Mouse (Mus musculus): ENCODE data around the gene Acad11.
A peak's percentile ranks its signal among the peaks of the same experiment; 100 is the strongest.

Acad11 gene

DNA sequence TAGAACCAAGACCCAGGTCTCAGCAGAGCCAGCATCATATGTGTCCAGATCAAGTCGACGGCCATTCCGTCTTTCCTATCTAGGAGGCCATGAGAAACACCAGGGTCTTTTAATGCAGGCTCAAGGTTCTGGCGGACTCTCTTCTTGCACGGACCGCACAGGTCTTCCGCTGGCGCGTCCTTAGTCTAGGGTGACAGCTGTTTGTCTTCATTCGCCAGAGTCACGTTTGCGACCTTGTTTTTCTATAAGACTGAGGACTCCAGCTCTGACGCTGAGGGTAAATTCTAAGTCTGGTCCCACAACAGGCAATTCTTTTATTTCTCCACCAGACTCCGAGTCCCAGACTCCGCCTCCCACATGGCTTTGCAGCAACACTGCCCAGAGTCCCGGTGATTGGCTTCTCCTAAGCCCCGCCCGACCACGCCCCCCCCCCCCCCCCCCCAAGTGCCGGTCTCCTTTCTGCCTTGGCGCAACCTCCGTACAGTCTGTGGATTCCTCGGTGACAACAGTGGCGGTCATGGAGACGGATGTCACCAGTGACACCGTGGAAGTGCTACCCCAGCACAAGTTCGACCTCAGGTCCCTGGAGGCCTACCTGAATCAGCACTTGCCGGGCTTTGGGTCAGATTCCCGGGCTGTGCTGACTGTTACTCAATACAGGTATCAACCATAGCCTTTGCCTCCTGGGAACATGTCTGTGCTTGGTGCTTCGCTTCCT is at the start of gene Acad11:
Acad11 (plus strand) TSS at position 134 of the 718 bp plus-strand sequence.
- peak; percentile 79 to 87 for DNase-seq (ENCODE audit: low spot score in 2 of 2)

DNA sequence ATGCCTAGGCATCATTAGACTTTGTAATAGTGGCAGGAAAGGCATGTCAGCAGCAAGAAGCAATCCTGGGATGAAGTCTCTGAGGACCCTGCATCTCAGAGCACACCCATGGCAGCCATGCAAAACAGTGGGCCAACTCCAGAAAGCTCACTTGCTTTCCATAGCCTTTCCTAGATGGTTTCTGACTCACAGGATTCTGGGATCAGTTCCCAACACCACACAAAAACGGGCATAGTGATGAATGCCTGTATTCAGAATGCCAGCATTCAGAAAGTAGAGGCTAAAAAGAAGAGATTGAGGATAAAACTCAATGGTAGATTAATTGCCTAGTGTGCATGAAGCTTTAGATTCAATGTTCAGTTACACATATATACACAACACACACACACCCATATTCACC is 48.7 kb upstream of the Acad11 start:
- no peak for DNase-seq (ENCODE audit: low spot score in 2 of 2)

DNA sequence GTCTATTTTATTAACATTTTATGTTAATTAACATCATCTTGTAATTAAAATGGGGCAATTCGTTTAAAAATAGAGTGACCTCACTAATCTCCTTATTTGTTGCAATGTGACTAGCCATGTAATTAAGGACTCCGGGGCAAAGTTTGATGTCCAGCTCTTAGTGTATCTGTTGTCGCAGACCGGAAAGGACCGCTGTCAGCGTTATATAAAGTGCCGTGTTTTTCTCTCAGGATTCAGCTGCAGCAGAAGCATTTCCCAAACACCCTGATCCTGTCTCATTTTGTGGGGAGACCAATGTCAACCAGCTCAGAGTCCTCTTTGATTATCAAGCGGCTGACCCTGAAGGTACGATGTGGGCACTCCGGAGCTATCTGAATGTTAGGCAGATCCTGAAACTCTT is 42.2 kb upstream of the Acad11 start:
- no peak for DNase-seq (ENCODE audit: low spot score in 2 of 2)

GRCm38 (mm10) chr9:104027186-104027585 is 36.0 kb upstream of the Acad11 start:
- no peak for DNase-seq (ENCODE audit: low spot score in 2 of 2)

DNA sequence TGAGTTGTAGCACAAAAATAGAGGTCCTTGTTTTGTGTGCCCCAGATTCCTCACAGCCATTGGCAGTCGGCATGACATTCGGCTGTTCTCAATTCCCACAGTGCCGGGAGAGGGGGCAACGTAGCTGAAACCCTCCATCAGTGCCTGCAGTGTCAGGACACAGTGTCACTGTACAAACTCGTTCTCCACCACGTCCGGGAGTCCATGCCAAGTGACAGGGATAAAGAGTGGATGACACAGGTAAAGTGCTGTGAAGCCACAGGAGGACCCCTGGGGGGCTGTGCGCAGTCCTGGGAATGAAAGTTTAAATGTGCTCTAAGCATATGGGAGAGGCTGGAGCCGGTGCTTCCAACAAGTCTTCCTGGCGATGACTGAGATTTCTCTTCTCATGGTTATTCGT is 33.3 kb upstream of the Acad11 start:
- no peak for DNase-seq (ENCODE audit: low spot score in 2 of 2)

DNA sequence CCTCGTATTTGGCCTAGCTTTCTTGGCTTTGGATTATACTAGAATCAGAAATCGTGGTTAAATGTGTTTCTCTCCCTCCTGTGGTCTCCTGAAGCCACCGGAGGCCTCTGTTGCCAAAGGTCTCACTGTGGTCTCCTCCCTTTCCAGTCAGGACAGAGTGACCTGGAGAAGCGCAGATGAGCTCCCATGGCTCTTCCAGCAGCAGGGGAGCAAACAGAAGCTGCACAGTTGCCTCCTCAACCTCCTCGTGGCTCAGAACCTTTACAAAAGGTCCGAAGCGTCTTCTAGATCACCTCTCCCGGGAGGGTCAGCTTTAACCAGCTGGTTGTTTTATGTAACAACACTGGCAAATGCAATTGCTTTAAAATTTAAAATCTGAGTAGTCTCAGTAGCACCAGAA is 28.9 kb upstream of the Acad11 start:
- no peak for DNase-seq (ENCODE audit: low spot score in 2 of 2)

DNA sequence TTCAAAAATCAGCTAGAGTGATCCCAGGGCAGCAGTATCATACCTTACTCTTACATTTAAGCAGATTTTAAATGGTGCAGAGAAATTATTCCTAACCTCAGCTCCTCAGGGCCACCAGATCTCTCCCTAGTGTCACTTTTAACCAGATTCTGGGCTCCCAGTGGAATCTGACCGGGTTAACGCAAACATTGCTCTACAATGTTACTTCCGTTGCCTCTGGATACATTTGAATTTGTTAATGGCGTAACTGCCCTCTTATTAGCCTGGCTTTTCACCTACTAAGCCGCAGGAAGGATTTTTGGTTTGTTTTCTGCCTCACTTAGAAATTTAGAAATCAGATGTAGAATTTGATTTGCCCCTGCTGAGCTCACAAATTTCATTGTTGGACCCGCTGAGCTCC is 28.5 kb upstream of the Acad11 start:
- no peak for DNase-seq (ENCODE audit: low spot score in 2 of 2)

- peak; percentile 66 to 86 for DNase-seq (ENCODE audit: low spot score in 2 of 2)
Measured at GRCm38 (mm10) chr9:104035261-104036015, 27.7 kb upstream of the Acad11 start.

DNA sequence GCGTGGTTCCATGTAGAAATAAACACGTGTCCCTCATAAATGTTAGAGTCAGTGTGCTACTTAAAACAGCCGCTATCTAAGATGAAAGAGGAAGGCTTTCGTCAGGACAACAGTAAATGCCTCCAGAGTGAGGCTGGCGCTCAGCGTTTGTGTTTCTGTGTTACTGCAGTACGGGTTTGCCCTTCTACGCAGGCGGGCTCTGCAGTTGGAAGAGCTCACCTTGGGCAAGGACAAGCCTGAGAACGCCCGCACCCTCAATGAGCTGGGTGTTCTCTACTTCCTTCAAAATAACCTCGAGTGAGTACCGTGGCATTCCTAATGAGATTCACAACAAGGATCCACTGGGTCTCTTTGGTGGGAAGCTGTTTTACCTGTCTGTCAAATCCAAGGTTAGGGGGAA is 24.9 kb upstream of the Acad11 start:
- no peak for DNase-seq (ENCODE audit: low spot score in 2 of 2)

- no peak for DNase-seq (ENCODE audit: low spot score in 2 of 2)
Measured at GRCm38 (mm10) chr9:104039031-104039695, 24.0 kb upstream of the Acad11 start.

GRCm38 (mm10) chr9:104039742-104040141 is 23.4 kb upstream of the Acad11 start:
- no peak for DNase-seq (ENCODE audit: low spot score in 2 of 2)

DNA sequence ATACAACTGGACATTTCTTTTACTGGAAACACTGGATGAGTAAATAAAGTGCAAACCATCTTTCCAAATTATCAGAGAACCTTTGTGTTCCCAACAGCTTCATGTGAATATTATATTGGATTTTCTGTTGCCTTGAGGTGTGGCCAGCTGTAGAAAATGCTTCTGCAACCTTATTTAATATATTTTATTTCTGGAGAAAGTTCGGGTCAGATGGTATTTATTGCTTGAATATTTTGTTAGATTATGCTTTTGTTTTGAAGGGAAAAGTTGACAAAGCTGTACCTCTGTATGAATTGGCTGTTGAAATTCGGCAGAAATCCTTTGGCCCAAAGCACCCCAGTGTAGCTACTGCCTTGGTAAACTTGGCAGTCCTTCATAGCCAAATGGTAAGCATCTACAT is 22.8 kb upstream of the Acad11 start, which contains the start of gene Gm28305:
Gm28305 (plus strand) TSS at position 301 of the 400 bp plus-strand sequence.
- DNase-seq (ENCODE audit: low spot score in 2 of 2) = no peak

- DNase-seq (ENCODE audit: low spot score in 2 of 2) = no peak
Measured at GRCm38 (mm10) chr9:104043676-104044075, 19.5 kb upstream of the Acad11 start.

- DNase-seq (ENCODE audit: low spot score in 2 of 2) = no peak
Measured at GRCm38 (mm10) chr9:104051028-104051427, 12.1 kb upstream of the Acad11 start.

DNA sequence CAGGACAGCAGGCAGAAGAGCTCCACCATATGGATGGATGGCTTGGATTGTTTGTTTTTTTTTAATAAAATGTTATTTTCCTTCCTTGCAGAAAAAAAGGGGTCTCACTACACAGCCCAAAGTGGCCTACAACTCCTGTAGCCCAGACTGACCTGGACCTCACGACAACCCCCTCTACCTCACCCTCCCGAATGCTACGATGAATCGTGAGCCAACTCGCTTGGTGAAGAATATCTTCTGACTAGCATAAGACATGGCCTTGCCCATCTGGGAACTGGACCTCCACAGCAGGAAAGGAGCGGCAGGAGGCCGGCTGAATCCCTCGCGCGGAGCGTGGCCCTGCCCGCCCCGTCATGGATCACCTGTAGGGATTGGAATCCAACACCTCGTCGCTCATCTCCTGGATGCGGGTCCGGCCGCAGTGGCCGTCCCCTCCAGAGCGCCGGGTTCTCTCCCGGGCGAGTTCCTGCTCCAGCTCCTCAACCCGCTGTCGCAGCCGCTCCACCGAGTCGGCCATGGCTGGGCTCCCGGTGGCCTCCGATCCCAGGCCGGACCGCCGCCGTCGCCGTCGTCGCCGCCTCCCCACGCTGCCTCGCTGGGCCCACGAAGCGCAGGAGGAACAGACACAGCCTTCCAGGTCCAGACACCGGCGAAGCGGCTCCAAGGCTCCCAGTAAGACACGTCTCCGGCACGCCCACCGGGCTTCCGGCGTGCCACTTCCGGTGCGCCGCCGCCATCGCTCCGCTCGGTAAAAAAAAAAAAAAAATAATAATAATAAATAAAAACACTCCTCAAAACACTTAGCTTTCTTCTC is 540 bp upstream of the Acad11 start, which contains the start of gene Uba5:
Uba5 (minus strand) TSS at position 705 of the 814 bp plus-strand sequence.
- peak; percentile 65 to 86 for DNase-seq (ENCODE audit: low spot score in 2 of 2)

GRCm38 (mm10) chr9:104064571-104064970 is 1.4 kb downstream of the Acad11 start:
- DNase-seq (ENCODE audit: low spot score in 2 of 2) = no peak

DNA sequence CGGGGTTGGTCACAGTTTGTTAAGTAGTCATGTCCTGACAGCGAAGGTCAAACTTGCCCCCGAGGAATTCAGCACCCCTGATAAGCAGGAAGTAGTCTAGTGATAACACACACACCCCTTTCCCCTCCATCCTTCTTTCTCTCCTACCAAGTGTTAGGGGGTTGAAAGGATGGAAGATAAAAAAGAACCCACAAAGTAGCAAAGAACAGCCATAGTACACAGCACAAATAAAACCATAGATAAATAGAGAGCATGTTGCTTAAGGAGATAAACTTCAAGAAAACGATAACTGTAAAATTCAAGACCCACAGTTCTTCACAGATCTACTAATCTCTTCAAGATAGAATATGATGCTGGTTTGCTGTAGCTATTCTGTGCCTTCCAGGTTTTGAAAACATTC is 7.1 kb downstream of the Acad11 start:
- DNase-seq (ENCODE audit: low spot score in 2 of 2) = no peak

DNA sequence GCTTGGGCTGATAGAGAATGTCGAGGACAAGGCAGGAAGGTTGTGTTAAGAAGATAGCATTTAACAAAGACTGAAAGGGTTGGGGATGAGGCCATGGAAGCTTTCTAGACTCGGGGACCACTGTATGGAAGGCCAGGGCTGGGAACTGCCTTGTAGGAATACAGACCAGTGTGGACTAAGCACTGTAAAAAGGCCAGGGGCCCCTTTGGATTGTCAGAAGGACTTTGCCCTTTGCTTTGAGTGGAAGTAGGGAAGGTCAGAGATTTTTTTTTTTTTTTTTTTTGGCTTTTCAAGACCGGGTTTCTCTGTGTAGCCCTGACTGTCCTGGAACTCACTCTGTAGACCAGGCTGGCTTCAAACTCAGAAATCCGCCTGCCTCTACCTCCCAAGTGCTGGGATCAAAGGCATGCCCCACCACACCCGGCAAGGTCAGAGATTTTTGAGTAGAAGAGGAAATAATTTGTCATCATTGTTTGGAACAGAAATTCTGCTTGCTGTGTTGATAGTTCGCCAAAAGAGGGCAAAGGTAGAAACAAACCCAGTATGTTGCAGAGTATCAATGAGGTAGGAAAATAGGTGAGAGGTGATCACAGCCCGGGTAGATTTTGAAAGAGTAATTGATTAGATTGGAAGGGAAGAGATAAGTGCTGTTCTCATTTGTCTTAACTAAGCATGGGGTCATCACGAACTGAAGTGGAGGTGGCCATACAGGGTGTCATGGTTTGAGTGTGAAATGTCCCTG is 7.9 kb downstream of the Acad11 start:
- DNase-seq (ENCODE audit: low spot score in 2 of 2) = no peak

DNA sequence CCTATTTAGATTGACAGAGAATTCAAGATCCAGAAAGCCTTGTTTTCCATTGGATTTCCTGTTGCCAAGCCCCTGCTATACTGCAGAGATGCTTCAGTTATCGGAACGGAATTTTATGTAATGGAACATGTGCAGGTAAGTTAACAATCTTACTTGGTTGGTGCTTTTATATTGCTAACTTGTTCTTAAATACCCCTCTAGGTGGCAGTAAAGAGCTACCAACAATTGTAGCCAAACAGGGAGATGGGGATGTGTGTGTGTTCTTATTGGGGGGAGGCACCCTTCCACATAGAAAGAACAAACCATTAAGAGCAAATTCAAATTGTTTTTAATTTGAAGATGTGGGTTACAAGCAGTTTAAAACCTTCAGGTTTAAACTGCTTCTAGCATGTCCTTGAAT is 12.6 kb downstream of the Acad11 start:
- DNase-seq (ENCODE audit: low spot score in 2 of 2) = no peak

DNA sequence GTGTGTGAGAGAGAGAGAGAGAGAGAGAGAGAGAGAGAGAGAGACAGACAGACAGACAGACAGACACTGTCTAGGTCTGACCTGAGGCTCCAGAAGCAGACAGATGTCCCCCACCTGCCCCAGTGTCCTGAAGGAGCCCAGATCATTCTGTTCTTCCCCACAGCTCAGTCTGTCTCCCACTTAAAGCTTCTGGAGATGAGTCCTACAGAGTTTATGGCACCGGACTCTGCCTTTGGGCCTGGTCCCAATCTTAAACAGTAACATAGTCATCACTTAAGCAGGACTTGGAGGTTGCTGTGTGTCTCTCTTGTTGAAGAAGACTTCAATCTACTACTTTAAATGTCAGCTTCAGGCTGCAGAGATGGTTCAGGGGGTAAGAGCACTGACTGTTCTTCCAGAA is 15.6 kb downstream of the Acad11 start:
- DNase-seq (ENCODE audit: low spot score in 2 of 2) = no peak

DNA sequence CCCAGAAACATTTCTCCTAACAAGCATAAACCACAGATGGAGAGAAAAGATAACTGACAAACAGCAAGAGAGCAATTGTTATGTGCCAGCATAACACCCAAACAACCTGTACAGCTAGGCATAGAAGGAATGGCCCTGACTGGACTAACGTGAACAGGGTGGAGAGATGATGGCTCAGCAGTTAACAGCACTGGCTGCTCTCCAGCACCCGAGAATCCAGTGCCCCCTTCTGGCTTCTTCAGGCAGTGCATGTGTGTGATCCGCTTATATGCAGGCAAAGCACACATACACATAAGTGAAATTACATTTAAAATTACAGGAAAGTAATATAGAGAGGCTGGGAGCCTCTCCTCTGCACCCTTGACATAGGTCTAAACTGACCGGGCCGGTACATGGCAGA is 16.2 kb downstream of the Acad11 start:
- peak; percentile 60 to 78 for DNase-seq (ENCODE audit: low spot score in 2 of 2)
